Mouse (Mus musculus) skeletal muscle tissue, postnatal 0 days (tissue): Measurements from ENCODE around the gene Crybb2. TPM values are rescaled to one million over a fixed set of nuclear protein-coding genes. Genes with fewer than 3 reads are reported as not detected.

Experiments
- polyA plus RNA-seq: library from polyadenylated mRNA; unstranded; fragments of >200 nt; fragmentation: Nextera tagmentation; extraction: Ambion mirVana; gene quantifications from 2 replicates; pipeline ENCODE4 v1.2.1, GENCODE M21; 2015

The Crybb2 gene
- not detected in 2 replicates for polyA plus RNA-seq

GRCm38 (mm10) chr5:113070017-113070416 lies at the start of gene Crybb2:
Gene Crybb2, minus strand, starts transcription at chr5:113070117.

GRCm38 (mm10) chr5:113081439-113081838 lies 11.5 kb upstream of the Crybb2 start, which contains the start of gene Crybb3:
Gene Crybb3, minus strand, starts transcription at chr5:113081584.

GRCm38 (mm10) chr5:113015236-113016061 lies 54.5 kb downstream of the Crybb2 start, which contains the start of gene Grk3:
Gene Grk3, minus strand, starts transcription at chr5:113015791.

Other genes starting within 250 kb of the Crybb2 start
- gene Myo18b, start 173.8 kb downstream of the Crybb2 start, polyA plus RNA-seq: 27.1 and 36.4 TPM in 2 replicates
- 2.4 and 3.1 TPM in 2 replicates for gene Grk3, start 54.3 kb downstream of the Crybb2 start, polyA plus RNA-seq
- 0.63 and 0.88 TPM in 2 replicates for gene Crybb3, start 11.5 kb upstream of the Crybb2 start, polyA plus RNA-seq
- gene 2900026A02Rik, start 151.1 kb upstream of the Crybb2 start, polyA plus RNA-seq: 16.3 and 18.3 TPM in 2 replicates
- not detected in 2 replicates for gene Tmem211, start 156.8 kb upstream of the Crybb2 start, polyA plus RNA-seq
- gene Sgsm1, start 240.7 kb upstream of the Crybb2 start, polyA plus RNA-seq: 0.39 and 0.50 TPM in 2 replicates